Mouse (Mus musculus) T-cell, adult 66 days (primary cell): ENCODE results near the gene Dact1. TPM values are rescaled to one million over a fixed set of nuclear protein-coding genes. Genes with fewer than 3 reads are reported as not detected.

Source experiments
- total RNA-seq, 2 experiments: library from RNA; stranded (reverse); gene quantifications; 3 replicates in 1 of 2; 4 replicates in 1 of 2; pipeline ENCODE4 v1.2.4; 2023

The Dact1 gene
- under 1 TPM; 0.24 to 0.58 TPM for total RNA-seq

DNA sequence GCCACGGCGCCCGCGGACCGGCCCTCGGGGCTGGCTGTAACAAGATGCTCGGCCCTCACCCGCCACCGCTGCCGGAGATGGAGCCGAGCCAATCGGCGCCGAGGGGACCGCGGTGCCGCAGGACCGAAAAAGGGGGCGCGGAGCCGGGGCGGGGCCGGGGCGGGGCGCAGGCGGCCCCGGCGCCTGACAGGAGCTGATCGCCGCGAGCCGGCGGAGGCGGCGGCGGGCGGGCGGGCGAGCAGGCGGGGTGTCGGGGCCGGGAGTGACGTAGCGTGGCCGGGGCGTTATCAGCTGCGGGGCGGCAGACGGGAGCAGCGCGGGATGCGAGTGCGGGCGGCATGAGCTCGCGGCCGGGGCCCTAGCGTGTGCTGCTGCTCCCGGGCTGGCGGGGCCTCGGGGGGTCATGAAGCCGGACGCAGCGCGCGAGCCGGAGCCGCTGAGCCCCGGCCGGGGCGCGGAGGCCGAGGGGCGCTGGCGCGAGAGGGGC is at the start of gene Dact1:
Gene Dact1 (plus strand): TSS at position 304 of the 487 bp plus-strand sequence.

Other genes with a start within 250 kb of the Dact1 start
- gene Tomm20l, start 198.5 kb upstream of the Dact1 start, total RNA-seq: not detected
- gene Timm9, start 173.2 kb upstream of the Dact1 start, total RNA-seq: 10 to 100 TPM; 41.3 to 44.8 TPM
- 10 to 100 TPM; 12.4 to 15.8 TPM for gene 2700049A03Rik, start 173.0 kb upstream of the Dact1 start, total RNA-seq